Mouse (Mus musculus): Measurements from ENCODE around the gene Skap2.

The Skap2 gene

DNA sequence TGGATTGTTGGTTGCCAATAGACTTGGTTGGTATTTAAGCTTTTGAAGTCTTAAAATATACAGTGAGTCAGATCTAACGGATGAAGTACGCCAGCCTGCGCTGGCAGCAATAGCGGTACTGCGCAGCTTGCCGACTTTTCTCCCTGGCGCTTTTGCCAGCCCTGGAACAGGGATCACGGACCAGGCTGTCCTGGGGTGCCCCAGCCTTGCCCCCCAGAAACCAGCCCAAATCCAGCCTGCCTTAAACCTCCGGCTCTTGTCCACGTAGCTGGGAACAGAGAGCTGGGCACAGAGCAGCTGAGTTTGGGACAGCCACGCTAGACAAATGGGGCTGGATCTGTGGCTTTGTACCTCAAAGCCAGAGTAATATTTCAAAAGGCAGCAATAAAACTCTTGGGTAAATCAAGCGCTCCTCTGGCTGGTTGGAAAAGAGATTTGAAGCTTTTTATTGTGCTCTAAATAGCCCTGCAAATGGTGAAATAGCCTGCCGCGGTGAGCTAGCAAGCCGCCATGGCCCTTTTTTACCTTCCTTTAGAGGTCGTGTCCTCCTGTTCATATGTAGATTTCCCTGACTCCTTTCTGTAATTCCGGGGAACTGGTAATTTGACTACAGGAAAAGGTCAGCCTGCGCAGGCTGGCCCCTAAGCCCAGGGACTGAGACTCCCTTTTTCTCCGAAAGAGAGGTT lies 6.2 kb downstream of the Skap2 start:
- no peak for ATAC-seq (ENCODE audit: insufficient number of reproducible peaks, low FRiP score, low TSS enrichment)

GRCm38 (mm10) chr6:52005616-52005962 lies 6.8 kb downstream of the Skap2 start:
- no peak for ATAC-seq (ENCODE audit: insufficient number of reproducible peaks, low FRiP score, low TSS enrichment)

- no peak for ATAC-seq (ENCODE audit: insufficient number of reproducible peaks, low FRiP score, low TSS enrichment)
These were observed 7.4 kb downstream of the Skap2 start for GRCm38 (mm10) chr6:52004995-52005394.

GRCm38 (mm10) chr6:52002676-52003075 lies 9.7 kb downstream of the Skap2 start:
- ATAC-seq (ENCODE audit: insufficient number of reproducible peaks, low FRiP score, low TSS enrichment): no peak

DNA sequence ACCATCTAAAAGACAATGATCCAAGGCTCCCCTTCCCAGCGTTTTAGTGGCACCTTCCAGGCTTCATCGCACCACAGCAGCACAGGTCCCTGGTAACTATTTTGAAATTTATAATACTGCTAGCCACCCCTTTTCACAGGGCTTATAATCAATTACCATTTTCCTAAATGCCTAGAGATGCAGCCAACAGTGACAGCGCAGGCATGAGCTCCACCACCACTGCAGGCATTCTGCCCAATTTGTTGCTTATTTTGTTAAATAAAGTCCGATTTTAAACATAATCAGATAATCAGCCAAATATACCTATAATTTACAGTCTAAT lies 13.2 kb downstream of the Skap2 start:
- no peak for ATAC-seq (ENCODE audit: insufficient number of reproducible peaks, low FRiP score, low TSS enrichment)

DNA sequence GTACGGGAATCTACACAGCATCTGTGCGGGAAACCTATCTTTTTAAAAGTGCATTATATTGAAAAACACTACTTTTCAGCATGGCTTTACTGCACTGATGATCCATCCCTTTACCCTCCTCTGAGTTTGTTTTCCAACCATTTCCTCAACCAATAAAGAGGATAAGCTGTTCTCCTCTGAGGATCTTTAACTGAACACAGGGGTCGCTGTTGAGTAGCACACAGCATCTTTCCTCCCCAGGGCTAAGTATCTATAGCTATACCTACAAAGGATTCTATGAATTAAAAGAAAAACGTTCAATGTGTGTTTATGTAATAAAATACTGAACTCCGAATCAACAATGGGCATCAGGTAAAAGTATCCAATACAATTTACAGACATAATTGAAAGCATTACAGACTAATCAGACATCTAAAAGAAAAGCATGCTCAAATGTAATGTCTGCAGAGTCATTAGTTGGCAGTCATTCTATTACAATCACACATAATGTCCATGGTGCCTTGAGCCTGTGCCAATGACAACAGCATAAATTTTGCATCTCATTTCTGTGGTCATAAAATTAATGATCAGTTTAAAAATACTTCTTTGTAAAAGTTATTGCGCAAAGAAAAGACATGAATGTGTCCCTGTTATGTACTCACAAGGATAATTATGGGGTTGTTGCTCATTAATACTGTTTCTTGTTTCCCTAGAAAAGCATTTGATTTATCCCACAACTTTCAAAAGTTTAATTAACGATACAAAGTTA lies 13.8 kb downstream of the Skap2 start:
- ATAC-seq (ENCODE audit: insufficient number of reproducible peaks, low FRiP score, low TSS enrichment): no peak

DNA sequence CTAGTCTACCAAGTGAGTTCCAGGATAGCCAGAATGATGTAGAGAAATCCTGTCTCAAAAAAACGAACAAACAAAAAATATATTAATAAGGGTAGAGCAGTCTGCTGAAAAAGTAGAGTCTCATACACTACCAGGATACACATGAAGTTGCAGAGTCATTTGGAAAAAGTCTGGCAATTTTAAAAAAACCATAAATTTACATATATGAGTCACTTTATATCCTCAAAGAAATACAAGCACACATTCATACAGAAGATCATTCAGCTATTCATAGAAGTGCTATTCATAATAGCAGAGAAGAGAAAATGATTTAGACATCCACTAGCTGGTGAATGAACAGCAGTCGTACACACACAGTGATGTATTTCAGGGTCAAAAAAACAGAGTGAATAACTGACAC lies 24.4 kb downstream of the Skap2 start:
- ATAC-seq (ENCODE audit: insufficient number of reproducible peaks, low FRiP score, low TSS enrichment): no peak

GRCm38 (mm10) chr6:51977638-51978037 lies 34.7 kb downstream of the Skap2 start:
- ATAC-seq (ENCODE audit: insufficient number of reproducible peaks, low FRiP score, low TSS enrichment): no peak

DNA sequence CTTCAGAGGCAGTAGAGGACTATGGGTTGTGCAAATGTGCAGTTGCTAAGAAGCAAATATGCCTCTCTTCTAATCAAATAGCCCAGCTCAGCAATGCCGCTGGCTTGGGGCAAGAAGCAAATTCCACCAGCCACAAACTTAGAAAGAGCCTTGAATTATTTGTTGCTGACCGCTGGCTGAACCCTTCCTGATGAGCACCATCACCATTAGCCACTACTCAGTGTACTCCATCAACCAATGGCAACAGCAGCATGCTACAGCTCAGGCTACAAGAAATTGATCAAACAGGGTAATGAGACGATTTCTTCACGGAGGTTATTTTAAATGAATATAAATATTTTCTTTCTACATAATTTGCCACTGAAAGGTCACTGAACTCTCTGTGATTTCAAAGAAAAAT lies 36.6 kb downstream of the Skap2 start:
- no peak for ATAC-seq (ENCODE audit: insufficient number of reproducible peaks, low FRiP score, low TSS enrichment)

DNA sequence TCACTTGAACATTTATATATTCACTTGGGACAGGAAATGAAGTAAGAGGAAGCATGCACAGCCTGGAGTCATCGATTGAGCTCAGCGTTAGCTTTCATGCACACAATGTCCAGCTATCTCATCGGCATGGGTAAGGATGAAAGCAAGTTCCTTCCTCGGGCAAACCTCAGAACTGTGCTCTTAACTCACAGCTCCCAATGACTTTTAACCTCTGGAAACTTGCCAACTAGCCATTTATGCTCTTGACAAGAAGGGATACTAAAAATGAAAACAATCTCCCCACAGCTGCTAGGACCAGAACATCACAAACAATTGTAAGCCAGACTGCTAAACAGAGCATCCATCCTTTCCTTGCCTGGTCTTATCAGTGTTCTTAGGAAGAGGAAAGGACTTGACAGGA lies 53.4 kb downstream of the Skap2 start:
- ATAC-seq (ENCODE audit: insufficient number of reproducible peaks, low FRiP score, low TSS enrichment): no peak

DNA sequence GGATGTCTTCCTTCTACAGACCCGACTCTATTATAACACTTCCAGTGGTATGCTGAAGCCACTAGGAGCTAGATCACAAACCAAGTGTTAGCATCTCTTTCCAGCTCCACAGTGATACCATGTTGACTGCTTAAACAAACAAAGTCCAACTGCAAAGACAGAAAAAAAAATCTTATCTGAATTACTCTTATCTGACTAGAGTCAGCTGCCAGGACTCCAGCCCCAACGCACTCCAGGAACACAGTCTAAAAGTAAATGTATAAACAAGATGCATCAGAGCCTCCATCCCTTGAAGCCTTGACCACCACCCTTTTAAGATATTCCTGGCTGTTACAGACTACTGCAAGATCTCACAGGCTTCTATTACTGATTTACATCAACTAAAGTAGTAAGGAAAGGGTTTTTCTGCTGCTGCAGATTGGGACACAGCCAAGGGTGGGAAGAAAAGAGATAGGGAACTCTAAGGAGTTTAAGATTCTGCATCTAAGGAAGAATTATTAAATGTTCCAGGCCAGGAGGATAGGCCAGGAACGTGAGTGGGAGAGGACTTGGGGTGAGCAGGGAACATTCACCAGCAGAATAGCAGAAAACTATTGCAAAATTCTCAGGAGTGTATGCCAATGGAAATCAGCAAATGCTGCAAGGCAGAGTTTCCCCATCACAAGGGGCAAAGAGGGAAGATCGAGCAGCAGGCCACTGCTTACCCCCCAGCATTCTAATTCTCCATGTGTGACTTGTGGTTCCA lies 56.1 kb downstream of the Skap2 start:
- no peak for ATAC-seq (ENCODE audit: insufficient number of reproducible peaks, low FRiP score, low TSS enrichment)

- ATAC-seq (ENCODE audit: insufficient number of reproducible peaks, low FRiP score, low TSS enrichment): no peak
These were observed 64.7 kb downstream of the Skap2 start for GRCm38 (mm10) chr6:51947661-51948060.

DNA sequence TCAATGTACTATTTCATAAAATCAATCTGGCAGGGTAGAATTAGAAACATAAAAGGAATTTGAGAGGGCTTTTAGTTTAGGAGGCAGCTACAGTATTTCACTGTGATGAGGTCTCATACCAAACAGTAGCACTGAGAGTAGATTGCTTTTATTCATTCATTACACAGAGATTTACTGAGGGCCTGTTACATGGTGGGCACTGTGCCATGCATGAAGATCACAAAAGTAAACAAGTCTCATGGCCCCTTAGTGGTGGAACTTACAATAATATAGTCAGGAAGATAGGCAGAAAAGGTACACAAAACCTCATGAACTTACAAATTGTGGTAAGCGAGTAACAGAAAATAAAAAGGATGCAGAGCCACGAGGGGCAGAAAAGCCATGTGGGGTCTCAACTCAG lies 67.4 kb downstream of the Skap2 start:
- ATAC-seq (ENCODE audit: insufficient number of reproducible peaks, low FRiP score, low TSS enrichment): no peak

DNA sequence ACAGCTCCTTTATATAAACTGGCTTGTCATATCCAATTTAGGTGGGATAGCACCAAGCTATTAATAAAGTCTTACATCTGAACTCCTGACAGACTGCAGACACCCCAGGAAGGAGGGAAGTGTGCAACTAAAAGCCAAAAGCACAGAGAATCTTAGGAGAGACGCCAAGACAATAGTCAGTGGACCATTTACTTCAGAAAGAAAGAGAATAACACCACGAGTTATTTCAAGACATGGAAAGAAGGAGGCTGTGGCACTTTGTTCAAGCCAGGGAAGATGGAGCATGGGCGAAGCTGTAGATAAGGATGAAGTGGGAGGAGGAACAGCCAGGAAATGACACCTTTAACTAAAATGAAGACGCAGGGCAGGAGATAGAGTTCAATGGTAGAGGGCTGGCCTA lies 78.4 kb downstream of the Skap2 start:
- no peak for ATAC-seq (ENCODE audit: insufficient number of reproducible peaks, low FRiP score, low TSS enrichment)

GRCm38 (mm10) chr6:51933034-51933611 lies 79.2 kb downstream of the Skap2 start:
- ATAC-seq (ENCODE audit: insufficient number of reproducible peaks, low FRiP score, low TSS enrichment): no peak

DNA sequence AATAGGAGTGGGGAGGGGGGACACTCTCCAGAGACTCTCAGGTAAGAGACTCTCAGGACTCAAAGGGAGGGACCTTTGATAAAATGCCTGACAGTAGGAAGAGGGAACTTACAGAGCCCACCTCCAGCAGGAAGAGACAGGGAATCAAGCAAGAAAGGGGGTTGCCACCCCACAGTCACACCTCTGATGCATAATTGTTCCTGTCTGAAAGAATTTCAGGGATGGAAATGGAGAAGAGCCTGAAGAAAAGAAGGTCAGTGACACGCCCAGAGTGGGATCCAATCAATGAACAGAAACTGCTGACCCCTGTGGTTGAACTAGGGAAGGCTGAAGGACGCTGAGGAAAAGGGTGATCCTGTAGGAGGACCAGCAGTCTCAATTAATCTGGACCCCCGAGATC lies 85.2 kb downstream of the Skap2 start:
- ATAC-seq (ENCODE audit: insufficient number of reproducible peaks, low FRiP score, low TSS enrichment): no peak

DNA sequence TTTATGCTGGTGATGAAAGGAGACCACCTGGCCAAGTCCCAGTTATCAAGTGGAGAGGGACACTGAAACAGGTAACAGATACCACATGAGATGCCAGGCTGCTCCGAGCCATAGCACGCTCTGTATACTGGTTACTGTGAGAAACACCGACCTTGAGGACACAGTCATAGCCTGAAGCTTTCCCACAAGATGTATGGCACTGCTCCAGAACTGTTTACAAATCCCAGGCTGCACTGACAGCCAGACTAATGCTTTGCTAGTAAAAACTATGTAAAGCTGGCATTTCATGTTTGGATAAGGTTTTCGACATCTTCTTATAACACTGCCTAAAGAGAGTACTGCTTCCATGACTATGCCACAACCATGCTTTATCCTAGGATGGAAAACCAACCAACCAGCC lies 90.5 kb downstream of the Skap2 start:
- no peak for ATAC-seq (ENCODE audit: insufficient number of reproducible peaks, low FRiP score, low TSS enrichment)

DNA sequence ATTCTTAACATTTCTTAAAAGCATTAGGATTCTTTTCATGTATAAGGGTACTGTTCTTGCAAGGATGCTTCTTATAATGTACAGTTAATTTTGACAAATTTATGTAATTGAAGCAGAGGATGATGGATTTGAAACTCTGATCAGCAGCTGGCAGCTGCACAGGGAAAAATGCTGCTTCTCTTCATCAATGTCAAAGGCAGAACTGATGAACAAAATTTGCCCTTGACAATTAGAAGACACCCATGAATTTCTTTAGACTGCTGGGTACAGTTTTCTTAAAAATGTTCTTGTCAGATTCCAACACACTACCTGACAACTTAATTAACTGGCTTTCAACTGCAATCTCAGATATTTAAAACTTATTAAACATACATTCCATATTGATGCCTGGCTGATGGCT lies 103.9 kb downstream of the Skap2 start:
- no peak for ATAC-seq (ENCODE audit: insufficient number of reproducible peaks, low FRiP score, low TSS enrichment)

DNA sequence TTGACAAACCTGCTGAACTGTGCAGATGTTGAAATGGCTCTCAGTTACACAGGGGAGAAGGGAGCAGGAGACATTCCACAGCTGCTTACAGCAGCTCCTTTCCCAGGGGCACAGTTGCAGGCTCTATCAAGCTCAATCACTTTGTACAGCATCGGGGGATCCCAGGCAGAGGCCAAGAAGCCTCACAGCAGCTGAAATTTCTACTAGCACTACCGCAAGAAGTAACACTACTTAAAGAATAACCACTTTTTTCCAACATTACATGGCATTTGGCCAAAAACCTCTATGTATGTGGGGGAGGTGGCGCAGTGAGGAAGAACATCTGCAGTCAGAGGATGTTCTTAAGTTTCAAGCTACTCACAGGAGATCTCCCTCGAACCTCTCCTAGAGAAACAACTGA lies 106.7 kb downstream of the Skap2 start:
- ATAC-seq (ENCODE audit: insufficient number of reproducible peaks, low FRiP score, low TSS enrichment): no peak

GRCm38 (mm10) chr6:51901544-51901943 lies 110.8 kb downstream of the Skap2 start:
- no peak for ATAC-seq (ENCODE audit: insufficient number of reproducible peaks, low FRiP score, low TSS enrichment)

DNA sequence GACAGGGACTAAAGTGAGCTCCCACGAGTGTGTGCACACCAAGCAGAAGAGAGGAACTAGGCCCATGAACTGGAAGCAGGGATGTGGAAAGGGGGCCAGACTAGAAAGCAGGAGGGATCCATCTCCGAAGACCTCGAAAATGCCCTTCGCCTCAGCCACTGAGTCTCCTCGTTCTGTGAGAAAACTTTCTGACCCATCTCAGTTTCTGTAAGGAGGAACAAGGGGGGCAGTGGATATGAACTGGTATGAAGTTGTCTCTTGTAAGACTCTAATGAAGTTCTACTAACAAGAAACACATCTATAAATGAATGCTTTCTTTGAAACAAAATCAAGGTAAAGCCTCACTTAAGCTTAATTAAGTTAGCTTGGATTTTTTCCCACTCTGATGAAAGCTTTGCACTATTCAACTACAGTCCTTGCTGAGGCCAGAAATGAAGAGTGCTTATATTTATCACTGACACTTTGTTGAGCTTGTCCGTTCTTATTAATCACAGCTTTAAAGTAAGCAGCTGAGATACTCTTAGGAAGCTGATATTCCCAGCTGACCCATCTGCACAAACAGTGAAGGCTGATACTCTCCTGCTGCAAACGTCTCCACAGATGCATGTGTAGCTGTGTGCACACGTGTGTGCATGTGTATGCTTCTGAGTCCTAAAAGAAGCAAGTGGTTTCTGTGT lies 113.9 kb downstream of the Skap2 start:
- no peak for ATAC-seq (ENCODE audit: insufficient number of reproducible peaks, low FRiP score, low TSS enrichment)
